Mouse (Mus musculus) heart, postnatal 36 days (tissue): Measurements from ENCODE around the gene Chrm4. TPM values are rescaled to one million over a fixed set of nuclear protein-coding genes. Genes with fewer than 3 reads are reported as not detected.

Experiments used
- microRNA-seq, 2 experiments: library from miRNA; unstranded; fragments of <30 nt; microRNA quantifications; one replicate each; pipeline ENCODE4 v1.2.0; 2021; ENCODE audit warnings: borderline number of aligned reads in 2 of 2
- total RNA-seq, 2 experiments: library from RNA; stranded (reverse); gene quantifications; 2 replicates each; pipeline ENCODE4 v1.2.3; 2021

The Chrm4 gene
- total RNA-seq, 2 experiments from 2014 or later = not detected

Small RNAs within 50 kb of the gene (microRNA-seq; reads per million reads assigned to microRNA genes)
- gene Mir6999 = 0 reads per million in 2 experiments

Other genes with a start within 250 kb of the Chrm4 start
- gene Atg13, start 216.7 kb upstream of the Chrm4 start, total RNA-seq = 10 to 100 TPM; 49.4 to 54.1 TPM
- 1 to 10 TPM; 7.3 to 7.6 TPM for gene Harbi1, start 216.4 kb upstream of the Chrm4 start, total RNA-seq
- gene Ambra1, start 197.1 kb upstream of the Chrm4 start, total RNA-seq = 10 to 100 TPM; 14.2 to 18.0 TPM
- 1 to 10 TPM; 2.4 to 3.9 TPM for gene Mdk, start 5.0 kb downstream of the Chrm4 start, total RNA-seq
- gene Gm9821, start 18.5 kb downstream of the Chrm4 start, total RNA-seq = not detected
- 10 to 100 TPM; 48.4 to 51.2 TPM for gene Dgkz, start 48.6 kb downstream of the Chrm4 start, total RNA-seq
- gene Creb3l1, start 97.3 kb downstream of the Chrm4 start, total RNA-seq = 1 to 10 TPM; 4.4 TPM
- 10 to 100 TPM; 24.8 to 30.1 TPM for gene Phf21a, start 165.9 kb downstream of the Chrm4 start, total RNA-seq